Mouse (Mus musculus) lung, adult 2 months (tissue): Measurements from ENCODE around the gene D16Ertd472e.

Source experiments
- CTCF ChIP-seq: fragments of 200-500 bp; IDR thresholded peaks from 2 replicates; pipeline ENCODE4 v1.5.1; 2011; ENCODE audit warnings: mild to moderate bottlenecking, low read length, control low read depth; ENCODE audit not compliant: insufficient read depth
- POLR2A ChIP-seq: fragments of 200-500 bp; IDR thresholded peaks from 2 replicates; pipeline ENCODE4 v1.6.1; 2011; ENCODE audit warnings: low read depth, mild to moderate bottlenecking, control low read depth, low read length, borderline replicate concordance; ENCODE audit errors: extremely low read depth

- no peak for TF ChIP-seq CTCF
- TF ChIP-seq POLR2A = no peak
Measured at GRCm38 (mm10) chr16:78594154-78594553, 17.6 kb upstream of the D16Ertd472e start.
